Mouse (Mus musculus) liver, postnatal 0 days (tissue): ENCODE measurements at regions not wholly inside any gene's neighbourhood (a gene's known extent, or its start where the extent isn't known, plus 50 kb on each side); places are given as distances from the start of the nearest gene placed in this dataset.

Experiments
- ATAC-seq: fragments of 200-750 bp; cut with Nextera tagmentation; 2 replicates; pipeline ENCODE4 v1.8.0; 2017; ENCODE audit warnings: mild to moderate bottlenecking, moderate library complexity
- DNase-seq: peaks from one replicate; pipeline ENCODE4 v3.0.0-alpha.2; 2016
- H3K27ac ChIP-seq: fragments of 300-500 bp; sonication (generic); 2 replicates; pipeline ENCODE4 v1.5.1; 2014; ENCODE audit warnings: antibody characterized with exemption, moderate library complexity, mild to moderate bottlenecking, low read depth
- H3K27me3 ChIP-seq: fragments of 300-500 bp; sonication (generic); 2 replicates; pipeline ENCODE4 v1.6.1; 2014; ENCODE audit warnings: low read length, control low read depth, mixed read lengths; ENCODE audit not compliant: insufficient read depth
- H3K36me3 ChIP-seq: fragments of 300-500 bp; sonication (generic); replicated peaks from 2 replicates; pipeline ENCODE4 v1.6.1; 2014; ENCODE audit warnings: mild to moderate bottlenecking, control low read depth, low read length, moderate library complexity, mixed read lengths; ENCODE audit not compliant: insufficient read depth
- H3K4me1 ChIP-seq: fragments of 300-500 bp; sonication (generic); 2 replicates; pipeline ENCODE4 v1.6.1; 2014; ENCODE audit warnings: antibody characterized with exemption, mild to moderate bottlenecking, control low read depth; ENCODE audit not compliant: insufficient read depth
- H3K4me2 ChIP-seq: fragments of 300-500 bp; sonication (generic); 2 replicates; pipeline ENCODE4 v1.6.1; 2014; ENCODE audit warnings: low read depth, mild to moderate bottlenecking, low read length, moderate library complexity, mixed read lengths
- H3K4me3 ChIP-seq: fragments of 300-500 bp; sonication (generic); 2 replicates; pipeline ENCODE4 v1.5.1; 2014; ENCODE audit warnings: low read depth, low read length
- H3K9ac ChIP-seq: fragments of 300-500 bp; sonication (generic); replicated peaks from 2 replicates; pipeline ENCODE4 v1.6.1; 2014; ENCODE audit warnings: mild to moderate bottlenecking, moderate library complexity
- H3K9me3 ChIP-seq: fragments of 300-500 bp; sonication (generic); 2 replicates; pipeline ENCODE4 v1.6.1; 2016; ENCODE audit warnings: mild to moderate bottlenecking, control low read depth, low read length, mixed read lengths
- CTCF ChIP-seq: sonication (generic); IDR thresholded peaks from 2 replicates; pipeline ENCODE4 v1.5.1; 2016; ENCODE audit warnings: antibody characterized with exemption, low read depth
- EP300 ChIP-seq: IDR thresholded peaks from 2 replicates; pipeline ENCODE4 v1.6.1; 2016; ENCODE audit warnings: antibody characterized with exemption, low read depth, mild to moderate bottlenecking
- WGBS: fragments of 180-500 bp; shearing (Covaris S2); extraction: QIAGEN DNeasy Blood & Tissue Kit; methylation state at CpG from one replicate; pipeline ENCODE4 v1.1.7; 2014; ENCODE audit not compliant: insufficient replicate concordance; 5-methylcytosine and 5-hydroxymethylcytosine counted together

GRCm38 (mm10) chr10:71485063-71485762 lies 137.7 kb downstream of the Ipmk start:
- H3K4me3 ChIP-seq, result no peak overlapping the region
- no peaks in the 10 kb centered on the region for H3K9me3 ChIP-seq
- H3K4me1 ChIP-seq, result no peaks in the 10 kb centered on the region
- DNase-seq (no peak), ATAC-seq (no peak)
- WGBS, result 81% methylated on average over 17 of the region's 17 CpGs
- no peaks in the 10 kb centered on the region for H3K36me3 ChIP-seq
- H3K4me2 ChIP-seq, result no peak overlapping the region
- TF ChIP-seq CTCF (no peak), EP300 (no peak)
- no peak overlapping the region for H3K9ac ChIP-seq
- H3K27ac ChIP-seq, result no peak overlapping the region
- no peaks in the 10 kb centered on the region for H3K27me3 ChIP-seq

- Histone ChIP-seq H3K9me3 (no peaks in the 10 kb centered on the region), H3K4me3 (no peak overlapping the region), H3K4me2 (no peak overlapping the region), H3K27ac (no peak overlapping the region), H3K36me3 (no peaks in the 10 kb centered on the region), H3K9ac (no peak overlapping the region), H3K4me1 (no peaks in the 10 kb centered on the region), H3K27me3 (no peaks in the 10 kb centered on the region)
- no peak for DNase-seq
- 83% methylated on average over 7 of the region's 7 CpGs for WGBS
- no peak for ATAC-seq
- TF ChIP-seq EP300 (no peak), CTCF (no peak)
Observed at GRCm38 (mm10) chr10:71489791-71490190, 142.2 kb downstream of the Ipmk start.

- DNase-seq (no peak), ATAC-seq (no peak)
- Histone ChIP-seq H3K4me2 (no peak overlapping the region), H3K36me3 (no peaks in the 10 kb centered on the region), H3K27me3 (no peaks in the 10 kb centered on the region), H3K27ac (no peak overlapping the region), H3K9me3 (no peaks in the 10 kb centered on the region), H3K9ac (no peak overlapping the region), H3K4me3 (no peak overlapping the region), H3K4me1 (no peaks in the 10 kb centered on the region)
- WGBS, result 35% methylated on average over 4 of the region's 5 CpGs
- TF ChIP-seq CTCF, result no peak
- no peak for TF ChIP-seq EP300
Observed at GRCm38 (mm10) chr10:71502096-71502495, 154.5 kb downstream of the Ipmk start.

GRCm38 (mm10) chr10:71504219-71504618 lies 156.7 kb downstream of the Ipmk start:
- H3K27ac ChIP-seq, result no peak overlapping the region
- no peak overlapping the region for H3K9ac ChIP-seq
- DNase-seq (no peak), ATAC-seq (no peak)
- WGBS, result 69% methylated on average over 1 of the region's 1 CpGs
- no peaks in the 10 kb centered on the region for H3K27me3 ChIP-seq
- H3K36me3 ChIP-seq, result no peaks in the 10 kb centered on the region
- no peak overlapping the region for H3K4me2 ChIP-seq
- no peak overlapping the region for H3K4me3 ChIP-seq
- no peak for TF ChIP-seq EP300
- no peak for TF ChIP-seq CTCF
- H3K4me1 ChIP-seq, result no peaks in the 10 kb centered on the region
- H3K9me3 ChIP-seq, result no peaks in the 10 kb centered on the region

GRCm38 (mm10) chr10:71525290-71525689 lies 177.7 kb downstream of the Ipmk start:
- Histone ChIP-seq H3K27me3 (no peaks in the 10 kb centered on the region), H3K4me1 (no peaks in the 10 kb centered on the region), H3K4me3 (no peak overlapping the region), H3K36me3 (no peaks in the 10 kb centered on the region), H3K27ac (no peak overlapping the region), H3K9ac (no peak overlapping the region), H3K4me2 (no peak overlapping the region), H3K9me3 (no peaks in the 10 kb centered on the region)
- 60% methylated on average over 2 of the region's 2 CpGs for WGBS
- DNase-seq (no peak), ATAC-seq (no peak)
- TF ChIP-seq CTCF, result no peak
- TF ChIP-seq EP300, result no peak

- no peak overlapping the region for H3K27ac ChIP-seq
- H3K4me2 ChIP-seq, result no peak overlapping the region
- H3K4me1 ChIP-seq, result no peaks in the 10 kb centered on the region
- 0 out of 2 replicates have a peak, but pooled peaks cover under 1% of the 10 kb centered on the region for H3K9me3 ChIP-seq
- no peak for ATAC-seq
- DNase-seq, result no peak
- H3K4me3 ChIP-seq, result no peak overlapping the region
- H3K9ac ChIP-seq, result no peak overlapping the region
- H3K36me3 ChIP-seq, result no peaks in the 10 kb centered on the region
- 77% methylated on average over 2 of the region's 2 CpGs for WGBS
- no peak for TF ChIP-seq CTCF
- no peak for TF ChIP-seq EP300
- H3K27me3 ChIP-seq, result no peaks in the 10 kb centered on the region
Observed at GRCm38 (mm10) chr10:71533759-71534158, 186.2 kb downstream of the Ipmk start.
